Mouse (Mus musculus) urinary bladder, postnatal 25 days (tissue): ENCODE measurements at regions not wholly inside any gene's neighbourhood (a gene's known extent, or its start where the extent isn't known, plus 50 kb on each side); places are given as distances from the start of the nearest gene placed in this dataset.
"Not testable (repeated sequence)": the region's sequence is repeated elsewhere in the genome, so short reads cannot be mapped to it uniquely, and the experiment has no call there.

ENCODE experiments used
- DNase-seq: peaks from one replicate; pipeline ENCODE4 v3.0.0; 2022; ENCODE audit warnings: low spot score

DNA sequence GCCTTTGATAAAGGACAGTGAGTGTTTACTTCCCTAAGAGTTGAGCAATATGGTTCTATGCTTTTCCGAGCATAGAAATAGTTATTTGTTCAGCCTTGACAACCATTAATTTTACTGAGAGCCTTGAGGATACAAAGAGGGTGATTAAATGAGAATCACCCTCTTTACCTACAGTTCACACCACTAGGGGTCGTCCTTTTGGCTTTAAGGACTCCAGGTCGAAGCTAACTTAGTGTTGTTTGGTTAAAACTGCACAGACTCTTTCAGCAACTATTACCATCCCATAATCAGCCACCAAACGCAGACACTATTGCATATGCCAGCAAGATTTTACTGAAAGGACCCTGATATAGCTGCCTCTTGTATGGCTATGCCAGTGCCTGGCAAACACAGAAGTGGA lies 559.2 kb upstream of the 2610301B20Rik start:
- DNase-seq, result no peak

DNA sequence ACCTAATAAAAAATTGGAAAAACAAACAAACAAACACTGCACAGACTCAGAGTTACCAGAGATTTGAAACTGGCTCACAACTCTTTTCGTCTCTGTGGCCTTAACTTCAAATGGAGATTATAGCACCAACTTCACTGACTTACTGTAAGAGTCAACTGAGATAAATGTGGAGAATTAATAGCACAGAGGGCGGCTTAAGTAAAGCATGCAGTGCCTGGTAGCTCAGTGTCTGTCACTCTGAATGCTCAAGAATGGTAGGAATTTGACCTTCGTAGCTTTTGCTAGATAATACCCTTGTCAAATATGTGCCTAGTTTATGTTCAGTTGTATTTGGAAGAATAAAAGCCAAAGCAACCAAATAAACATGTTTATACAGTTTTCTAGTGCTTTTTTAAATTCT lies 558.4 kb upstream of the 2610301B20Rik start:
- no peak for DNase-seq

DNA sequence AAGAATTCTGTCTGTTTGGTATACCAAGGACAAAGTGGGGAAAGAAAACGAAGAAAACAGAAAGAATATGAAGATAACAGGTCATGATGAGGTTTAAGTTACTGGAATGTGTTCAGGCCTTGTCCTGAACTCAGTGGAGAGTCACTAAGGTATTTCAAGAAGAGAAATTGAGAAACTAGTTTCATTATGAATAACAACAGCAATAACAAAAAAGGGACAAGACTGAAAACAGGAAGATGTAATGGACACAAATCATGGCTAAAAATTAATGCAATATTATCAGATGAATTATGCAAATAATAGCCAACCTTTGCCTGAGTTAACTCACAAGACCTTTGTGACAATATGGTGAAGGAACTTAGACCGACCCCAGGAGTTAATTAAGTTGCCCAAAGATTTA lies 530.2 kb upstream of the 2610301B20Rik start:
- no peak for DNase-seq

DNA sequence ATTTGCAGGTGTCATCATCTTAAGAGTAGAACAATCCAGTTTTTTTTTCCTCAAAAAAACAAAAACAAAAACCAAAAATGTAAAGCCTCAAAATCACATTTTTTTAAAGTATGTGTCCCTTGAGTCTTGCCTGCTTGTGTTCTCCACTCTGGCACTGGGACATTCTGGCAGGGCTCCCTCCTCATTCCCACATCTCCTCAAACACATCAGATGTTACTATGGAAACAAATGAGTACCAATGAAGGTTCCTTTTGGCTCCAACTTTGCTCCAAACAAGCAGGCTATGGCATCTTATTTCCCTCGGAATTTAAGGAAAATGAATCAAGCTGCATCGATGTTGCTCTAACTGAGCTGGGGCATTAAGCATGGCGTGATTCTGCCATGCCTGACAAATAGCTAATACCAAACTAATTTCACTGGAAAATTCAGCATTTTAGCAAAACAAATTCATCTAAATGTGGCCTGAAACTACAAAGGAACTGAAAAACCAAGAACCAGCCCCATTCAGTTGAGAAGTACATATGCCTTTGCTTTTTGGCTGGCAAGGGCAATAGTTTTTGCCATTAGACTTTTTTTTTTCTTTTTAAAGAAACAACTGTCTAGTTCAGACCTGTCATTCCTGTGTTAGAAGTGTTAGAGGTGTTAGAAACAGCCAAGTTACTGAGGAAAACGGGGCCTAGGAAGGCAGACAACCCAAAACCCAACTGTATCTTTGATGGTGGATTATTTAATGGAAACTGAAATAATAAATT lies 522.2 kb upstream of the 2610301B20Rik start:
- no peak for DNase-seq

DNA sequence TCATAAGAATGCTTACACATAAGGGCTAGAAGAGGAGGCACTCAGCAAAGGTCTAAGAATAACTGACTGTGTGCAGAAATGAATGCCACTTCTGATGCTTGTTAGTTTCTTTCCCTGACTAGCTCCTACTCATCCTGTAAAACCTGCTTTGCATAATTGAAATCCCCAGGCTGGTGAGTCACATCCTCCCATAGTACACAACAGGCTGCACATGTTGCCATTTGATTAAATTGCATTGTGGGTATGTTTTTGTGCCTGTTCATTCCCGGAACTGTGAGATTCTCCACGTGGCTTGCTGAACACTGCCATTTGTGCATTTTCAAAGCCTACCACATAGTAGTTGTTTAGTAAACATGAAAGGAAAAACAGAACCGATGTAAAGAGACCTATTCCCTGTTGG lies 516.7 kb upstream of the 2610301B20Rik start:
- no peak for DNase-seq

DNA sequence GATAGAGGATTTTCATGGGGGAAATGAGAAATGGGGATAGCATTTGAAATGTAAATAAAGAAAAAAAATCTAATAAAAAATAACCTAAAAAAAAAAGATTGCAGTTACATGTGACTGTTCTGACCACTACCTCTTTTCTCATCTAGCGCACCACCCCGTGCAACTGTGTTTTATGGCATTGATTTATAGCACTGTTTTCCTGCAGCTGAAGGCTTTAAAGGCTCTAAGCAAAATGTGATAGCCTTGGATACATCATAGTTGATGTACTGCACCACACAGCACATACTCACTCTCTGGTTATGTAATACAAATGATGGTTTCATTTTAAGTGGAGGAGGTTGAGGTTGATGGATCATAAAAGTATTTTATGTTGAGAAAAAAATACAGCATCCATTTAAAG lies 484.5 kb upstream of the 2610301B20Rik start:
- DNase-seq, result no peak

DNA sequence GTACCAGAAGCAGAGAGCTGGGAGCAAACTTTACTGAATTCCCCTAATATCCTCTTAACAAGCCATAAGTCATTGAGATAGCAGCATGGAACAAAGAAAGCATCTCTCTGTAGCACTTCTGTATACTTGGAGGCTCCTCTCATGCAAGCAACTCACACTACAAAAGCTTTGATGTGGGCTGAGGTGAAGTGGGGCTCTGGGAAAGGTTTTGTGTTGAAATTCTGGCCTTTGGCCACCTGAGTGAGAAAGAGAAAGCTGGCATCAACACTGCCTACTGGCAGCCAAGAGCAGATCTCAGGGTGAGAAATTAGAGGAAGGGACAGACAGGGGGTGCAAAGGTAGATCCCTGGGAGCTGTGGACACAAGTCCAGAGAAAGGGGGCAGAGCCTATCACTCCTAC lies 477.0 kb upstream of the 2610301B20Rik start:
- no peak for DNase-seq

DNA sequence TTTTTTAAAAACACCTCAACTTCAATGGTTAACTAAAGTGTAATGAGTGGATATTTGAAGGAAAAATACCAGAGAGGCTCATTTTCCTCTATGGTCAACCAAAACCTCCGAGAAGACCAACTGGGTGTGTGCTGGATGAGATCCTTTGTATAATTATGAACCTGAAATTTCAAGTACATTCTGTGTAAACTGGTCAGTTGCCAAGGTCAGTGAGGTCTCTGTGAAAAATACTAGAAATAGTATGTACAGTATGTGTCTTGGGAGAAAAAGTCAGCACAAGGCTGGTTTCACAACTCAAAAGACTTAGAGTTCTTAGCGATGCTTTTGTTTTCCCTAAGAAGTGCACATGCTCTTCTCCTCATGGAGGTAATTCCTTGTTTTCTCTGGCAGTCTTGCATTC lies 476.2 kb upstream of the 2610301B20Rik start:
- DNase-seq, result no peak

DNA sequence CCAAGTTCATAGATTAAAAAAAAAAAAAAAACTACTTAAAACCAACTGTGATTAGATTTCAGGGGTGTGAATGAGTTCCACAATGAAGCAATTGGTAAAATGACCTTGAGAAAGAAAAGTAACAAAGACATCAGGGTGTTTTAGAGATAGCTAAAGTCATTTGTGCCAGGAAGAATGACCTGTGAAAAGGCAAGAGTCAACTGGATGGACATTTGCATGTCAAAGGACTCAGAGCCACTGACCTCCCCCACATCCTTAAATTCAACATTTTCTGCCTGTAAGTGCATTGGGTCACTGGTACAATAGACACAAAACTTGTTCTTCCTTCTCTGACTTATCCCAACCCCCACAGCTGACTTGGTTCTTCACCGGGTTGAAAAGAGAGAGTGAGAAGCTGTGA lies 474.6 kb upstream of the 2610301B20Rik start:
- no peak for DNase-seq

DNA sequence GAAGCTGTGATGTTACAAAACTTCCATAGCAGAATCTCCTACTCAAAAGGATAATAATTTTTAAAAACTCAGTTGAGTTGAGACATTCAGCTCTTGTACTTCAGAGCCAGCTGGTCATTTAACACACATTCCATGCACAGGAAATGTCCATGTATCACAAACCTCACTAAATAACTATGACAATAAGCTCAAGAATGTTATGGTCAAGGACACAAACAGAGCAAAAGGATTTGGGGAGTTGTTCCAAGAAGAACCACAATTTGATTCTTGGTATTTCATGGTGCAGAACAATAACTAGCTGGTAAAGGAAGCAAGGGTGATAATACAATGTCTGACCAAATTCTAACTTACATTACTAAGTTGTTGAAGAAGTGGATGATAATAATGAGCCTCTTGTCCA lies 471.4 kb upstream of the 2610301B20Rik start:
- DNase-seq, result no peak

DNA sequence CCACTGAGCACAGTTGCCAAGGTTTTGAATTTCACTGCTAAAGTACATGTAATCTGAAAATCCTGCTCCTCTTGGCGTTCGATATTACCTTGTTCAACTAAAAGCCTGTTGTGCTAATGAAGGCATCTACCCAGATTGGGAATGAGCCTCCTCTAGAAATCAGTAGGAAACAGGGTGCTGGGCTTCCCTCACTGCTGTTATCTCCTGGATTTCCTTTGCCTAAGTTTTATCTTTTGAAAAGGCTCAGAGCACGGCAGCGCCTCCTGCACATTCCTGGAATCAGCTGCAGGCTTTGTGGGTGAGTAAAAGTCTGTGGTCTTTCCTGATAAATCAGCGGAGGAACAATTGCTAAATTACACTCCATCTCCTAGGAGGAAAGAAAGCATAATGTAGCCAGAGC lies 469.9 kb upstream of the 2610301B20Rik start:
- DNase-seq, result no peak

DNA sequence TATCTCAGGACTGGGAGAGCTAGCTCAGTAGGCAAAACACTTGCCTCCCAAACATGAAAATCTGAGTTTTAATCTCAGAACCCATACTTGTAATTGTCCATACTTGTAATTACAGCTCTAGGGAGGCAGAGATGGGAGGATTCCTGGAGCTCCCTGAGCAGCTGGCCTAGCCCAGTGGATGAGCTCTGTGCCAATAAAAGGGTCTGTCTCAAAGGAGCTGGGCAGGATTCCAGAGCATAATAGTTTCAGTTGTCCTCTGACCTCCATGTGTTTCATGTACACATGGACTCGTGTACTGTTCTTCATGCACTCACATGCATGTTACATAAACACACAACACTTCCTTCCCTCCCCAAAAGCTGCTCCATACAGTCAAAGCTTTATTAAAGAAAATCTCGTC lies 469.2 kb upstream of the 2610301B20Rik start:
- DNase-seq, result no peak

DNA sequence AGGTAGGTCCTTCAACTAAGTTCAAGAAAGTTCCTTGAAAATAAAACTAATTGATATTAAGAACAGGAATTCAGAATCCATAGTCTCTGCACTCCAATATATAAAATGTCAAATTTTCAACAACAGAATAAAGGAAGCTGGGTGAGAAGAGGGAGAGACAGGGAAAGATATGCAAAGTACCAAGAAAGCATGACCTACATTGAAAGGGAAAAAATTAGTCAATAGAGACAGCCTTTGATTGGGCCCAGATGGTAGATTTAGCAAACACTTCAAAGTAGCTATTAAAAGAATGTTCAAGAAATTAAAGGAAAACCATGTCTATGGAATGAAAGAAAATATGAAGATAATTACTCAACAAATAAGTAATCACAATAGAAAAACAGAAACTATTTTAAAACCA lies 460.0 kb upstream of the 2610301B20Rik start:
- DNase-seq, result no peak

DNA sequence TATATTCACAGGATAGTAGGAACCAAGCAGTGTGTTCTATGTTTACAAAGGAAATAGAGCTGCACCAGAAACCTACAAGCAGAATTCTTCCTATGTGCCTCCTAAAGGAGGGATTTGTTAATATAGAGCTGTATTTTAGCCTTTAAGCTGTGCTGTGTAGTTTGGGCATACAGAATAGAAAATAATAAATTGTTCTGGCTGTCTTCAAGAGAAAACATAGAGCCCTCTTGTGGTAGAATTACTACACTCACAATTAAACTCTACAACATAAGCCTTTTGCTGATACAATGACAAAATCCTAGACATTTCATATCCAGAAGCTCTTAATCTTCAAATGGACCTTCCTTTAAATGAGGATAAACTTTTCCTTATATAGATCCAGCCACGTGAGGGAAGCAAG lies 452.9 kb upstream of the 2610301B20Rik start:
- DNase-seq, result no peak

DNA sequence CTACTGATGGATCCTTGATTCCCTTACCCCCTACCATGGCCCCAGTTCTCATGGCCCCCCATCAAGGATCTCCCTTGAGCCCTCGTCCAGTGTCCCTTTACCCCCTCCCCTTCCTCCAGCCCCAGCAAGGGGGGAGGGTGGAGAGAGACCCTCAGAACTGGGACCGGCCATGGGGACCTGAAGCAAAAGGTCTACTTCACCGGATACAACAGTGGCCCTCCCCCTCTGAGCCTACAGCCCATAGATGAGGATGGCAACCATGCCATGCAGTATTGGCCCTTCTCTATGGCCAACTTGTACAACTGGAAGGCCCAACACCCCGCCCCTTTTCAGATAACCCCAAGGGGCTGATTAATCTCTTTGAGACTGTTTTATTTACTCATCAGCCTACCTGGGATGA lies 439.9 kb upstream of the 2610301B20Rik start:
- DNase-seq, result no peak

DNA sequence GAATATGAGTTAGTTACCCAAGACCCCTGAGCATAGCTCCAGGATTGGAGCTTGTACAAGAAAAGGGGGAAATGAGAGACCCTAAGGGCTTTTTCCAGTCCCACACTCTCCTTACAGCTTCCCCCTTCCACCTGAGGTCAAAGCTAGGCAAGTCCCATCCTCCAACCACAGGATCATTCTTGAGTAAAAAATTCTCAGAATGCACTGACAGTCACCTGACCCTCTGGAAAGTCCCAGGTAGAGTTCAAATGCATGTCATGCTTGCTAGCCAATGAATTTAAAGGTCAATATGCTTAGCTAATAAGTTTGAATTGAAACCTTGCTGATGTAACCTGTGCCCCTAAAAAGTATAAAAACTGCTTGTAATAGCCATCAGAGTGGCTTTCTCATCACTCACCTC lies 434.4 kb upstream of the 2610301B20Rik start:
- DNase-seq, result not testable (repeated sequence)

DNA sequence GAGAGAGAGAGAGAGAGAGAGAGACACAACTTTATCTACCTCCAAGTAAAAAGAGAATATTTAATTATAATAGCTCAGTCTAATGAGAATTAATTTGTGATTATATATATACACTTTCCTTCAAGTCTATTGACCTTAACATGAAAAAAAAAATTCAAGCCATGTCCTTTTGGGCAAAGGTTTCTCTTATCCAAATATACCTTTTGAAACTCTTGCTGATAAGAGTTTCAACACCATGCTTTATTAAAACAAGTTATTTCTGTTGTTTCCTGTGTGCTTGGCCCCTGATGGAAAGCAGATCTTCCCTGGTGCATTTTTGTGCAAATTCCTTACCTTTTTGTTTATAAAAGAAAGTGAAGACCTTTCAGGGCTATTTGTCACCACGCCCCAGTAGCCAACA lies 414.7 kb upstream of the 2610301B20Rik start:
- DNase-seq, result no peak

DNA sequence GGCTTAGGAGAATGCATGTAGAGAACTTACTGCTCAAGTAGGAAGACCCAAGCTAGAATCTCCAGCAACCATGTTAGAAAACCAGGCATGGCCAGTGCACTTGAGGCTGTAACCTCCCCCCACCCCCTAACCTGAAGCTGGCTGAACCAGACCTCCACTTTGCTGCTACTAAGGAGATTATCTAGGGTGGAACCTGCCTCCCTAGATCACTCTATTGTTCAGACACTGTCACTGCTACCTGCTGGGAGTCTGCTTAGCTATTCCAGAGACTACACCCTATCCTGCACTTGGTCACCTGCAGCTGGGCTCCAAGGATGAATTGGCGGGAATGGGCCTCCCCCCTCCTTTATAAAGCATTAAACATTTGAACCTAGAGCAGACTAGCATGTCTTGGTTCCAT lies 393.4 kb upstream of the 2610301B20Rik start:
- no peak for DNase-seq

DNA sequence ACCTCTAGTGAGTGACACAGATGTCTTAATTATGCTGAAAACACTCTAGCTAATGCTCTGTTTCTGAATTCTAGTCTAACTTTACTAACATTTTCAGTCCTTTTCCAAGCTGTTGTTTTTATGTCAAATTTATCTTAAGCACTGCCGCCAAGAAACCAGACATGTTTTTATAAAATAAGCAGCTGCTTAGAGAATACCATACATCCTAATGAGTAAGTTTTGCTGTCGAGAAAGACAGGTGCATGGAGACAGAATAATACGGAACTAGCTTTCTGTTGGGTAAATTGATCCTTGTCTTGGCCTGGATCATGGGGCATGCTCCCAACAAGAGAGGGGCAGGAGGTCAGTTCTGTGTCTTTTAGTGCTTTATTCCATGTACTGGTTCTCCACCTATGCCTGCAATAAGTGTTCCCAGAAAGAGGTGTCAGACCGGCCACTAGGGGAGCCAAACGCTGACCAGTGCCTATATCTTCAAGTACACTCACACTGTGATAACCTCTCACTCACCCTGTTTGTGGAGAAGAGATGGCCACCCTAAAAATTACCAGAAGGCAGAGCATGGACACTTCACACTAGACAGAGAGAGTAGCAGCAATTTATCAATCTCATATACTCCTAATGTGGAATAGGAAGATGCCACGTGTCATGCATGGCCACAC lies 366.0 kb upstream of the 2610301B20Rik start:
- no peak for DNase-seq

DNA sequence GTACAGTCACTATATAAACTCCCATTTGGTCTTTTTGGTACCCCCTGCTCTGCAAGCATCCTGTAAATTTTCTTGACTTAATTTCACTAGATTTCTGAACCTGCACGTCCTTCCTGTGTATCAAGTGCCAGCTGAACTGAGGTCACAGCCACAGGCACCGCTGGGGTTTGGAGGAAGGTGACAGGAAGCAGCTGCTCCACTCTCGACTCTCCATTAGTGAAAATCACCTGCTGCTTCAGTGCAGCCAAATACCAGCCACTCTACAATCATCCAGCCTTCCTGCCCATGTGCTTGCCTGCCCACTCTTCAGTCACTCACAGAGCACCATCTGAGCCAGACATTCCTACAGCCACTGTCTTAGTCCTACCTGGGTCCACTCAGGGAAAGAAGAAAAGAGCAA lies 364.3 kb upstream of the 2610301B20Rik start:
- no peak for DNase-seq

DNA sequence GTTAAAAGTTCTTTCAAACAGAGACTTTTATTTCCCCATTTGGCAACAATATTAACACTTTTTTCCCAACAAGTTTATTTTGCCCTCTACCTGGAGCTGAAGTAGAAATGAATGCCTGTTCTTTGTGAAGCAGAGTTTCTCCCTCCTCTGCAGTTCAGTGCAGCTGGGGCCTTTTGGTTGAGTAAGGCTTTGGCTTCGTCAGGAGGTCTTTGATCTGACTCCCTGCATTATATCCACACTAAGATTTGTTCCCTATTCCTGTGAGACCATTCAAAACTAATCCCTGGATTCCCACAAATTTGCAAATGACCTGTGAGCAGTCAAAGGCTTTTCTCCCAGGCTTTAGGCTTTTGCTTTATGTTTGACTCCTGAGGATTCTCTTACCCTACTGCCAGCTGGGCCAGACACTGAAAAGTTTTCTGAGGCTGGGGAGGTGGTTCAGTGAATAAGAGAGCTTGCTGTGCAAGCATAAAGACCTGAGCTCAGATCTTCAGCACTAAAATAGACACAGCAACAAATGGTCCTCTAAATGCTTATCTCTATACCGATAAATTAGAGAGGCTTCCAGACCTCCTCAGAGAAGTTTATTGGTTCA lies 323.5 kb upstream of the 2610301B20Rik start:
- no peak for DNase-seq

DNA sequence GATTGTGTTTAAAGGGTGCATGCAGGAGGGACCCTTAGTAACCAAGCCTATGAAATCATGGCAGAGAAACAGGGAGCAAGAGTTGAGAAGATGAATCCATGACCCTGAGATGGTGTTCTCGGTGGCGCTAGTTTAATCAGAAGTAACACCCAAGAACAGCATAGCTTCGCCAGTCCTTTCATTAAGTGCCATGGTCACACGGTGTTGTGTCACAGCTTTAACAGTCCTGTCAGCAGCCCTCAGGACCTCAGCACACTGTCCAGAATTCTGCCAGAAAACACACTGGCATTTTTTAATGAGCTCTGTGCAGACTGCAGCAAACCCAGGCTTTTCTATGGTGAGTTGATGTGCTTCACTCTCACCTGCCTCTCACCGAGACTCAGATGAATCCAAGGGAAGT lies 320.6 kb upstream of the 2610301B20Rik start:
- DNase-seq, result no peak

DNA sequence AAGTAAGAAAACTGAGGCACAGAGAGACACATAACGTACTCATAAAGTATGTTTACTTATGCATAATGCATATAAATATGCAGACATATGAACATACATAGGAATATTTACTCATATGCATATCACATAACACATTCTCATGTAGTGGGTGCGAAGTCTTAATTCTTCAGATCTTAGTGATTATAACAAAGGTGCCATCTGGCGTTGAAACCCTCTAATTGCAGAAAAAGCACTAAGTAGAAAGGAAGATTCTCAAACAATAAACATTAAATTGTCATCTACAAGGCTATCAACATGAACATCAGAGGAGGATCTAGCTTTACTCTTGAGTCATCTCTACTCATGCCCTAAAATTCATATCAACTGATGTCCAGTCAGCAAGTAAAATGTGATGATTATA lies 314.2 kb upstream of the 2610301B20Rik start:
- no peak for DNase-seq

DNA sequence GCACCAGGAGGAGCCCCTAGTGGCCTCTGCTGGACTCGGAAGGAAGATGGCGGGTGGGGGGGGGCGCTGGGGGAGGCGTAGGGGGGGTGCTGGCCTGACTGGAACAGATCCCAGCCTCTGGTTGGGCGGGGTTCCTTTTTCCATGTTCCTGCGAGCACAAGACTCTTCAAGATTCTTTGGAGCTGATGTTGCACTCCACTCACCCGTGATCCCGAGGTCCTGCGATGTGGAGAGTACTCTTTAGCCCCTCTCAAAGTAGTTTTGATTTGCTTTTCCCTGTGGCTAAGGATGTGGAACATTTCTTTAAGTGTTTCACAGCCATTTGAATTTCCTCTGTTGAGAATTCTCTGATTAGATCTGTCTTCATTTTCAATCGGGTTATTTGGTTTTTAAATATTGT lies 269.8 kb upstream of the 2610301B20Rik start:
- DNase-seq, result no peak
